Mouse (Mus musculus) kidney, adult 2 months (tissue): Measurements from ENCODE around the gene Dlx1.

Experiments
- CTCF ChIP-seq: fragments of 200-500 bp; conservative IDR thresholded peaks from 2 replicates; pipeline ENCODE4 v1.5.1; 2011; ENCODE audit warnings: low read depth, mild to moderate bottlenecking, control low read depth, low read length, moderate library complexity, mixed read lengths; ENCODE audit not compliant: insufficient read depth, insufficient read length
- POLR2A ChIP-seq: fragments of 200-500 bp; IDR thresholded peaks from one replicate; pipeline ENCODE4 v1.6.1; 2011; ENCODE audit warnings: low read depth, low read length, control low read depth

DNA sequence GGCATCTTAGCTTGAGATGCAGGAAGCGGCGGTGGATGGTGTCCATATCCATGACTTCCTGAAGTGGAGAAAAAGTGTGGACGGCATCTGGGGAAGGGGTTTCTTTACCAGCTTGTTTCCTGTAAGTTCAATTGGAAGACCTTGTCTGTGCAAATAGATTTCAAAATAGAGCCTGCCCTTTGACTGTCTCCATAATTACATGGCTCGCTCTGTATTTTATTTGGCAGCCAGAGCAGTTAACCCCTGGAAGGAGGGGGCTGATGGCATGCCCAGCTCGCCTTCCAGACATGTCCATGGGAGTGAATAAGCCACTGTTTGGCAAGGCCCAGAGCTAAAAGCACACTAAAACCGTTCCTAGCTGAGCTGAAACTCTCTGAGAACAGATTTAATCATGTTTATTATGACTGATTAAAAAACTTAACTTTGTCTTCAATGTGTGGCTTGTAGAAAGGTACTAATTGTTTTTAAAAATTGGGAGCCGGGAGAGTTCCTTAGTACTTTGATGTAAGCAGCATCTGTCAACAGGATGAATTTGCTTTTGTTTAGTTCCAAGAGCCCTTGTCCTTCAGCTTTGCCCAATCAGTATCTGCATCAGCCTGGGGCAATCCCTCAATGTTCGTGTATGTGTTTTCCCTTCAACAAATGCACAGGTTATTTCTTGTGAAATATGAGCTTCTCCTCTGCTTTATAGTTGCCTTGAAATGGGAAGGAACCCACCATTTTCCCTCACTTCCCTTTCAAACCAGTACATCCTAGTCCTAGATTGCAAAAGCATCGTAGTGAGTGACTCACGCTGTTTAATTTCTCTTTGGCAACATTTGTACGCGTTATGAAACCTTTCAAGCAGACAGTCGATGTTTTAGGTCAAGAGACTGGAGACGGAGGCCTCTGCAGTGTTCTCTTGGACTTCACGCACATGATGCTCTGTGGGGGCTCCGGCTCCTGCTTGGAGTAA lies 28.4 kb upstream of the Dlx1 start:
- no peak for TF ChIP-seq CTCF
- no peak for TF ChIP-seq POLR2A
